Mouse (Mus musculus) heart, adult 8-10 months (tissue): ENCODE measurements around the gene Tmem100. TPM values are rescaled to one million over a fixed set of nuclear protein-coding genes. Genes with fewer than 3 reads are reported as not detected.

Experiments used
- DNase-seq: peaks from one replicate; pipeline ENCODE4 v3.0.0; 2022; ENCODE audit warnings: low spot score
- total RNA-seq, 4 experiments: library from RNA; stranded (reverse); gene quantifications; 2 replicates each; pipeline ENCODE4 v1.2.4; 2022

The Tmem100 gene
- total RNA-seq, 4 experiments from 2014 or later: 8.6 to 12.2 (median 11.6) TPM

- no peak for DNase-seq
Measured at GRCm38 (mm10) chr11:90013657-90014056, 16.5 kb upstream of the Tmem100 start.

- DNase-seq: no peak
Measured at GRCm38 (mm10) chr11:90015281-90015680, 14.9 kb upstream of the Tmem100 start.

GRCm38 (mm10) chr11:90019161-90019560 is 11.0 kb upstream of the Tmem100 start:
- no peak for DNase-seq

GRCm38 (mm10) chr11:90025891-90026801 is 4.0 kb upstream of the Tmem100 start:
- DNase-seq: no peak

- DNase-seq: no peak
Measured at GRCm38 (mm10) chr11:90026802-90027174, 3.4 kb upstream of the Tmem100 start.

GRCm38 (mm10) chr11:90027216-90027615 is 2.9 kb upstream of the Tmem100 start:
- no peak for DNase-seq

GRCm38 (mm10) chr11:90028746-90029145 is 1.4 kb upstream of the Tmem100 start:
- no peak for DNase-seq

- DNase-seq: peak; percentile 66
Measured at GRCm38 (mm10) chr11:90029354-90029753, 794 bp upstream of the Tmem100 start.

GRCm38 (mm10) chr11:90030557-90030956 is 409 bp downstream of the Tmem100 start:
- peak; percentile 67 for DNase-seq

GRCm38 (mm10) chr11:90031076-90031475 is 928 bp downstream of the Tmem100 start:
- no peak for DNase-seq

- no peak for DNase-seq
Measured at GRCm38 (mm10) chr11:90032807-90033206, 2.7 kb downstream of the Tmem100 start.

GRCm38 (mm10) chr11:90033442-90033841 is 3.3 kb downstream of the Tmem100 start:
- DNase-seq: no peak

- no peak for DNase-seq
Measured at GRCm38 (mm10) chr11:90034646-90035045, 4.5 kb downstream of the Tmem100 start.

GRCm38 (mm10) chr11:90035532-90035931 is 5.4 kb downstream of the Tmem100 start:
- no peak for DNase-seq

- DNase-seq: no peak
Measured at GRCm38 (mm10) chr11:90036416-90036815, 6.3 kb downstream of the Tmem100 start.

GRCm38 (mm10) chr11:90038022-90038421 is 7.9 kb downstream of the Tmem100 start:
- DNase-seq: no peak

- DNase-seq: no peak
Measured at GRCm38 (mm10) chr11:90044459-90044858, 14.3 kb downstream of the Tmem100 start.

GRCm38 (mm10) chr11:90046211-90046610 is 16.1 kb downstream of the Tmem100 start:
- DNase-seq: no peak

GRCm38 (mm10) chr11:90047271-90047670 is 17.1 kb downstream of the Tmem100 start:
- DNase-seq: no peak

GRCm38 (mm10) chr11:90050016-90050415 is 19.9 kb downstream of the Tmem100 start:
- DNase-seq: no peak

GRCm38 (mm10) chr11:90052785-90053184 is 22.6 kb downstream of the Tmem100 start:
- no peak for DNase-seq

- DNase-seq: no peak
Measured at GRCm38 (mm10) chr11:90053820-90054219, 23.7 kb downstream of the Tmem100 start.

- DNase-seq: no peak
Measured at GRCm38 (mm10) chr11:90054401-90054800, 24.3 kb downstream of the Tmem100 start.
